Mouse (Mus musculus): ENCODE data around the gene Nob1.

The Nob1 gene

GRCm38 (mm10) chr8:107386171-107386570 is 38.7 kb downstream of the Nob1 start:
- DNase-seq (ENCODE audit: low spot score in 2 of 2), result no peak

GRCm38 (mm10) chr8:107385063-107385462 is 39.8 kb downstream of the Nob1 start:
- no peak for DNase-seq (ENCODE audit: low spot score in 2 of 2)

GRCm38 (mm10) chr8:107384651-107385050 is 40.2 kb downstream of the Nob1 start:
- DNase-seq (ENCODE audit: low spot score in 2 of 2), result no peak

GRCm38 (mm10) chr8:107382898-107383297 is 42.0 kb downstream of the Nob1 start:
- no peak for DNase-seq (ENCODE audit: low spot score in 2 of 2)

GRCm38 (mm10) chr8:107381666-107382065 is 43.2 kb downstream of the Nob1 start:
- DNase-seq (ENCODE audit: low spot score in 2 of 2), result no peak

- DNase-seq (ENCODE audit: low spot score in 2 of 2), result no peak
Observed at GRCm38 (mm10) chr8:107380734-107381133, 44.1 kb downstream of the Nob1 start.

- DNase-seq (ENCODE audit: low spot score in 2 of 2), result no peak
Observed at GRCm38 (mm10) chr8:107377346-107377745, 47.5 kb downstream of the Nob1 start.

GRCm38 (mm10) chr8:107370311-107370710 is 54.5 kb downstream of the Nob1 start:
- DNase-seq (ENCODE audit: low spot score in 2 of 2), result no peak

Measured in frontal cortex, postnatal 36 days (tissue).